ENCODE assay signal across 10 mouse cellular contexts in the genomic region with DNA sequence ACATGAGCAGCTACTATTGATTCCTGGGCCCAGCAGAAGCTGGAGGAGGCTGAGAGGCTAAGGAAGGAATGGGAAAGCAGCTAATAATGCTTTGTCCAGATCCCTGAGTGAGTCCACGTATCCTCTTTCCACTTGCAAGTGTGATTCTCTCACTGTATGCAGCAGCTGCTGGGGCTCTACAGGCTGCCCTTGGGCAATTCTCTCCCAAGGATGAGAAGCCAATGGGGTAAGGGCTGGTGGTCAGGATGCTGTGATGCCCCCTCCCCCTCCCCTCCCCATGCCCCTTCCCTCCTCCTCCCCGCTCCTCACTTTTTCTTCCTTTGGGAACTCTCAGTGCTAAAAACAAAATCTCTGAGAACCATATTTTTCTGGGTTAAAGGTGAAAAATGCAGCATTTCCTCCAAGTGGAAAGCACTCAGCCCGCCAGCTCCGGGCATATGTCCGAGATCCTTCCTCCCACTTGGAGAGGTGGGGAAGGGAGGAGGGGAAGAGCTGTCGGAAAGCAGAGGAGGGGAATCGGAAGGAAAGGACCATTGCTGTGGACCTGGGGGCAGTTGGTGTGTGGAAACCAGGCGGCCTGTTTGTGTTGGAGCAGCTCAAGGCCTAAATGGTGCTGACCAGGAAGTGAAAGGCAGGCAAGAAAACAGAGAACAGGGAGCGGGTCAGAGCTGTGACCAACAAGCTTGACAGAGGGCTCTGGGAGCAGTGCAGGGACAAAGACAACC.
A peak's percentile ranks its signal among the peaks of the same experiment; 100 is the strongest.
DNase-seq lines count a peak whose midpoint lies in the region; ATAC-seq and TF ChIP-seq lines count a peak whose summit lies in the region.
"Had no signal": no experiment of that assay in that cellular context is flagged by ENCODE, and none has a peak within 500 bp of the region (broad histone marks: within the 10 kb centered on the region; RNA-seq: fewer than 3 reads in every experiment).

No protein-coding gene starts in this region.

- peak; percentile 50 for DNase-seq in ovary, adult 18-20 months (ENCODE audit: low spot score)
- DNase-seq in ovary, postnatal 10 days (ENCODE audit: low spot score): no peak
- DNase-seq in kidney, postnatal 0 days (ENCODE audit: low spot score): peak; percentile 85
- no peak for DNase-seq in cerebellum, postnatal 4 days (ENCODE audit: low spot score in 2 of 2)
- no peak for DNase-seq in left cerebral cortex, postnatal 25 days (ENCODE audit: low spot score in 2 of 2)
- DNase-seq in retina, embryonic 14.5 days (ENCODE audit: low spot score): no peak

- intact Hi-C loops in left cerebral cortex, postnatal 25 days (cut with DNase I): no loop called here

- H3K4me1 ChIP-seq in heart, embryonic 12.5 days (replicated peaks): peaks cover 59% of the 10 kb centered on the region
- H3K4me1 ChIP-seq in kidney, postnatal 0 days (replicated peaks; ENCODE audit: insufficient read depth, low read length): 0 out of 2 replicates have a peak, but pooled peaks cover 22% of the 10 kb centered on the region
- no peaks in the 10 kb centered on the region for H3K4me1 ChIP-seq in small intestine, adult 2 months (ENCODE audit: control insufficient read depth, insufficient read depth, insufficient read length, low read length)

- ATAC-seq in heart, embryonic 12.5 days (ENCODE audit: insufficient number of reproducible peaks, low FRiP score): peak; percentile 50; the same call in 1 of the 2 replicates
- ATAC-seq in kidney, postnatal 0 days (replicated peaks; ENCODE audit: low FRiP score, low read depth): peak; percentile 46

- H3K4me2 ChIP-seq in heart, embryonic 12.5 days: no peak overlapping the region
- H3K4me2 ChIP-seq in kidney, postnatal 0 days (ENCODE audit: low read length): no peak overlapping the region

- no peak overlapping the region for H3K9ac ChIP-seq in heart, embryonic 12.5 days
- no peak overlapping the region for H3K9ac ChIP-seq in kidney, postnatal 0 days (ENCODE audit: low read depth, low read length)

- no peaks in the 10 kb centered on the region for H3K9me3 ChIP-seq in heart, embryonic 12.5 days (replicated peaks)
- no peaks in the 10 kb centered on the region for H3K9me3 ChIP-seq in kidney, postnatal 0 days (replicated peaks; ENCODE audit: low read length)
- H3K9me3 ChIP-seq: G1E had no signal

- TF ChIP-seq CTCF in kidney, postnatal 0 days (IDR thresholded peaks at IDR 0.05; ENCODE audit: low read depth): no peak
- no peak for TF ChIP-seq CTCF in small intestine, adult 2 months (IDR thresholded peaks at IDR 0.05; ENCODE audit: extremely low read depth, insufficient read length, insufficient replicate concordance, low read depth, low read length)

- H3K4me3 ChIP-seq in heart, embryonic 12.5 days: no peak overlapping the region
- H3K4me3 ChIP-seq in kidney, postnatal 0 days (replicated peaks; ENCODE audit: low read depth, low read length): no peak overlapping the region
- no peak overlapping the region for H3K4me3 ChIP-seq in small intestine, adult 2 months (ENCODE audit: low read depth, low read length)
- H3K4me3 ChIP-seq: myocyte had no signal

- 45% methylated on average over 9 of the region's 9 CpGs for WGBS in heart, embryonic 12.5 days
- WGBS in kidney, postnatal 0 days: 42% methylated on average over 9 of the region's 9 CpGs
- WGBS in small intestine, adult 2 months: 64% methylated on average over 9 of the region's 9 CpGs

- peak overlapping the region; percentile 36 for H3K27ac ChIP-seq in heart, embryonic 12.5 days (ENCODE audit: poor library complexity, severe bottlenecking)
- H3K27ac ChIP-seq in kidney, postnatal 0 days: peak overlapping the region; percentile 58; the same call in 1 of the 2 replicates
- peak overlapping the region; percentile 49; the same call in 1 of the 2 replicates for H3K27ac ChIP-seq in small intestine, adult 2 months (ENCODE audit: insufficient read depth, low read depth, low read length)

- TF ChIP-seq POLR2A in small intestine, adult 2 months (IDR thresholded peaks at IDR 0.05; ENCODE audit: low read depth, low read length): no peak

- H3K27me3 ChIP-seq in heart, embryonic 12.5 days (replicated peaks): no peaks in the 10 kb centered on the region
- H3K27me3 ChIP-seq in kidney, postnatal 0 days (ENCODE audit: insufficient read depth, low read length): no peaks in the 10 kb centered on the region
- H3K27me3 ChIP-seq in small intestine, adult 2 months (ENCODE audit: control insufficient read depth, insufficient read depth, low read length): no peaks in the 10 kb centered on the region

- H3K36me3 ChIP-seq in heart, embryonic 12.5 days: no peaks in the 10 kb centered on the region
- H3K36me3 ChIP-seq in kidney, postnatal 0 days (ENCODE audit: insufficient read depth, low read length): no peaks in the 10 kb centered on the region
- H3K36me3 ChIP-seq in small intestine, adult 2 months (ENCODE audit: control insufficient read depth, insufficient read depth, low read length): no peaks in the 10 kb centered on the region
- H3K36me3 ChIP-seq: G1E had no signal

Comparison
In these comparisons a context has a peak if more than half of its experiments do, and no peak if none do; other contexts are left out.
1. DNase-seq: peak in ovary, adult 18-20 months (single experiment) and kidney, postnatal 0 days (single experiment); none in ovary, postnatal 10 days (single experiment), cerebellum, postnatal 4 days (0 of 2), left cerebral cortex, postnatal 25 days (0 of 2) and retina, embryonic 14.5 days (single experiment).
2. Peak in every context shown above with its lines, with median percentiles within 50 percentile points of each other: H3K27ac ChIP-seq.